Mouse (Mus musculus): ENCODE measurements around the gene Tmem167.

Tmem167 gene

DNA sequence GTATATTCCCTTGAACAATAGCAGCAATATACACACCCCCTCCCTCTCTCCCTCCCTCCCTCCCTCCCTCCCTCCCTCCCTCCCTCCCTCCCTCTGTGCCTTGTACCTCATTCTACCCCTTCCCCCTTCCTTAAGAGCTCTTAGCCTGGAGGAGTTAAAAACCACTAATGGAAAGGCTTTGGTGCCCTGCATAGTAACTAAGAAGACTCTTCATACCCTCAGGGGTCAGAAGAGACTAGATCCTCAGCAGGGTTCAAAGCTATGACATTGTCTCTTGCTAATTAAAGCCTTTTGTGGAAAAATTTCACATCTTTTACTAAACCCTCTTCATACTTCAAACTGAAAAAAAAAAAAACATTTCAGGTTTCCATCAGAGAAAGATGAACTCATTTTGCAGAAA is 93.3 kb downstream of the Tmem167 start:
- in situ Hi-C loops (cut with MboI, MseI): no loop called here

DNA sequence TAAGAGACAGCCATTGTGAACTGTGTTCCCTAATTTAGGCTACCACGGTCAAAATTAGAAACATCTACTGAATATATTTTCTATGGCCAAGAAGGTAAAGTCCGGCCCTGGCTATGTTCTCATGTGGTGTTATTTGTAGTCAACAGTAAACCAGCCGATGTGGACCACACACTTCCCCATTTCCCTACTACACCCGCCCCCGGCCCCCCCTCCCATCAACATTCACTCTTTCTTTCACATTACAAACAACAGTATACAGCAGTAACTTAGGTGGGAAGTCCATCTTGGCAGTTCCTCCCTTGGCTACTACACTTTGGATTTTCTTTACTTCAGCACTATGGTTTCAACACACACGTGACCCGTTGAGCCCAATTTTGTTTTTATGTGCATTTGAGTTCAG is 94.6 kb downstream of the Tmem167 start:
- in situ Hi-C loops (cut with MboI, MseI): no loop called here

DNA sequence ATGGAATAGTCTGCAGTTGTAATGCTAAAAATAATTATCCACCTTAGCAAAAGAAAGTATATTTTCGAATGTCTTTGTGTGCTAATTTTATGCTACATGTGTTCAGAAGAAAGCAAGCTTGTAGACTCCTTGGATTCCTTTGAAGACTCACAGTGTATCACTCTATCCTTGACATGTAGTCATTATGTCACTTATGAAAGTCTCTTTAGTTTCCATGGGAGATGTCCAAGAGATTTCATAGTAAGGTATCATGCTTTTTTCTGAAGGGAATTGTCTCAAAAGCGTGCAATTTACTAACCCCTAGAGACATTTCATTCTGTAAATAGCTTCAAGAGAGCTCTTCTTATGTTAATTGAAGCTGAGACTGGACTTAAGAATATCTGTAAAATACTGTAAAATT is 97.8 kb downstream of the Tmem167 start:
- in situ Hi-C loops (cut with MboI, MseI): no loop called here

DNA sequence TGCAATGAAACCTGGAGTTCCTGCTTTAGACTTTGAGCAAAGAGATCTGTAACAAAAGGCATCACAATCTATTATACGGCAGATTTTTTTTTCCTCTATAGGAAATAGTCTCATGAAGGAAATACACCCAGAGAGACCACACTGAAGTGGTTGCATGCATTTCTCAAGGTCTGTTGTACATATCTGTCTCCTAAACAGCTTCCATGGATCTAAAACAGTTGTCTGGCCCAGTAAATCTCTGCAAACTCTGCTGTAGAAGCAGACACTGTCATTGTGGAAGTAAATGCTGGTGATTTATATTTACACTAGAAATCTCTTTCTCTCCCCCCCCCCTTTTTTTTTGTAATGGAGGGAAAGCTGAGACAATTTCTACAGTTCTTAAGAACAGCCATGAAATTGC is 99.1 kb downstream of the Tmem167 start:
- in situ Hi-C loops (cut with MboI, MseI): no loop called here

DNA sequence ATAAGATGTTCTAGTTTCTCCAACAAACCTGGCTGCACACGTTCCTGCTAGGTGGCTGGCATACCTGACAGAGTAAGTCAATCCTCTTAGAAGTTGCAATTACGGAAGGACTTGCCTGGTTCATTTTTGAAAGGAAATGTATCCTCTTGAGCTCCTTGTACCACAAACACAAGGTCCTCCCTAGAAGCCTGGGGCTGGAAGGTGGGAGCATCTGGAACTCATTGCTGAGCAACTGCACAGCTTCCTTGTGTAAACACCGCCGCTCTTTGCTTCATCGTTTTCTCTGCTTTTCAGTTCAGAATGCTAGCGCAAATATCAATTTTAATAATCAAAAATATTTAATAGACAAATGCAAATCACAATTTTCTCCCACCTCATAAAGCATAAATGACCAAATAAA is 102.9 kb downstream of the Tmem167 start:
- in situ Hi-C loops (cut with MboI, MseI): no loop called here

Measured in T-helper 1 cell (primary cell).